Mouse (Mus musculus): Measurements from ENCODE around the gene Grb10.

- no peak for TF ChIP-seq GATA1 (IDR thresholded peaks at IDR 0.05; ENCODE audit: low read length)
- no peak for TF ChIP-seq TAL1 (IDR thresholded peaks at IDR 0.05; ENCODE audit: low read length)
These were observed 3.3 kb upstream of the Grb10 start for GRCm38 (mm10) chr11:12041787-12042186.
